Mouse (Mus musculus) thymus, adult 2 months (tissue): ENCODE results near the gene Ago3.

ENCODE experiments used
- CTCF ChIP-seq: fragments of 200-500 bp; IDR thresholded peaks from 2 replicates; pipeline ENCODE4 v1.5.1; 2012; ENCODE audit warnings: mild to moderate bottlenecking, control low read depth, low read length, moderate library complexity, borderline replicate concordance; ENCODE audit not compliant: control insufficient read depth, poor library complexity, insufficient read depth; ENCODE audit errors: extremely low read depth
- POLR2A ChIP-seq: fragments of 200-500 bp; IDR thresholded peaks from 2 replicates; pipeline ENCODE4 v1.6.1; 2012; ENCODE audit warnings: mild to moderate bottlenecking, low read length, control low read depth, moderate library complexity; ENCODE audit not compliant: control insufficient read depth, poor library complexity, insufficient read depth; ENCODE audit errors: extremely low read depth

DNA sequence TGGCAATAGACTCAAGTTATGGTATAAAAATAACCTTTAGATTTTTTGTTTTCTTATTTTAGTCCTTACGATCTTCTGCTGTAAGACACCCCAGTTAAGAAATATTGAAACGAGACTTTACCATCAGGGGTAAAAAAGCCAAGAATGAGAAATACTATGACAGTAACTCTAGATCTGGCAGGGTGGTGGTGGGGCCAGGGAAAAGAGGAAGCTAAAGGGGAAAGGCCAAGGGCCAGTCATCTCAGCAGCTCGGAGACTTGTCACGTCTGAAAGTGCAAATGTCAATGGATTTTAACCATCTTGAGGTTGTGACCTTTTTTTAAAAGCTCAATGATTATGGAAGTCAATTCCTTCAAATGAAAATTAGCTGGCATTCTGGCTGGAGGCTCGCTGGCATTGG lies 8.9 kb upstream of the Ago3 start:
- TF ChIP-seq CTCF (no peak), POLR2A (no peak)
